Mouse (Mus musculus): ENCODE results near the gene Pld4.

DNA sequence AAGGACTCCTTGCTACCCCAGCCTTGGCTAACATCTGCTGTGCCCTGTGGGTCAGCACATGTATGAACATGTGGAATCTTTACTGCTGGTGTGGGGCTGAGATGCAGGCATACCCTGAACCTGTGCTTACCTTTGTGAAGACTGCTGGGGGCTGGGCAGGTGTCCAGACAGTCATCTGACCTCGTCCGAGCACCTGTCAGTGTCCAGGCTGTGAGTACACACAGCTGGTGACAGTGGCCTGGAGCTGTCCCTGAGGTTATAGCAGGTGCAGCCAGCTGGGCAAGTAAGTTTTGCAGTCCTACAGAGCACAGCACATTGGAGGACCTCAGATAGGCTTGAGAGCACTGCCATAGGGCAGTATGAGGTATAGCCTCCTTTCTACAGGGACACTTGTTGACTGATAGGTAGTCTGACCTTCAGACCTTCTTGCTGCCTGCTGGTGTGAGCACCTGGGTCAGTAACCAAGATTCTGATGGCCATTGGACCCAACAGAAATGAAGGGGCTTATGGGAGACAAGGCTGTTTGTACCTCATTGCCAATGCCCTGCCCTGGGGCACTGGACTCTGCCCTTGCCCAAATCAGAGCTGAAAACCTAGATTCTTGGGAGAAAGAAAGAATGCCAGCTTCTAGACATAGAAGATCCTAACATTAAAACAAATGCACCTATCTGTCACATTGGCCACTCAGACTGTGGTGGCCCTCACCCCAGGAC is 26.2 kb upstream of the Pld4 start:
- no peak for TF ChIP-seq CTCF (conservative IDR thresholded peaks at IDR 0.05; ENCODE audit: low read length)
- no peak for TF ChIP-seq POU5F1 (IDR thresholded peaks at IDR 0.05; ENCODE audit: borderline replicate concordance, low read length)
- TF ChIP-seq NANOG (IDR thresholded peaks at IDR 0.05; ENCODE audit: borderline replicate concordance, low read length): no peak

Measured in E14TG2a.4 (cell line).